Mouse (Mus musculus) skeletal muscle tissue, adult 2 months (tissue): ENCODE data around the gene BC030870.
"Not testable (repeated sequence)": the region's sequence is repeated elsewhere in the genome, so short reads cannot be mapped to it uniquely, and the experiment has no call there.

Experiments used
- DNase-seq: peaks from one replicate; pipeline ENCODE4 v3.0.0-alpha.2; 2012; ENCODE audit warnings: low read depth, low spot score

The BC030870 gene

DNA sequence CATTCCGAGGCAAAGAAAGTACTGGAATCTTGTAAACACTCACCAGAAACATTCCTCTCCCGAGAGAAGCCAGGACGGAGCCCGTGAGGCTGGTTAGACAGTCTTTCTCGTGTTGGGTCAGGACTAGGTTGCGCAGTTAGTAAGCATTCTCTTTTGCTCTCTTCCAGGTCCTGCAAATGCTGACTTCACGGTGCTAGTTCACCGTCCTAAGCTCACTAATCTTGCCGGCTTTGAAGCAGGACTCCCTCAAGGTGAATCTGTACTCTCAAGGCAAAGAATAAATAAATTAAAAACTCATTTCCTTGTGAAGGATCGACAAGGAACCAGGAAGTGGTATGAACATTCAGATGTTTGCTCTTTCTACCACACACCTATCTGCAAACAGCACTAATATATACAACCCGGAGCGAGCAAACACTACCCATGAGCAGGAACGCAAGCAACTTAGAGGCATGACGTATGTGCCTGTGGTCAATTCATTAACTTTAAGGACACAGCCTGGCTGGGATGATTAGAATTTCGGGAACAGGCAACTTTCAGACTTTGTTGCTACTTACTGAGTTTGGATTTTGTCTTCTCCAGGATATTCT, at the start of gene BC030870:
TSS of gene BC030870 (minus strand) at position 365 of the 590 bp plus-strand sequence.
- no peak for DNase-seq

DNA sequence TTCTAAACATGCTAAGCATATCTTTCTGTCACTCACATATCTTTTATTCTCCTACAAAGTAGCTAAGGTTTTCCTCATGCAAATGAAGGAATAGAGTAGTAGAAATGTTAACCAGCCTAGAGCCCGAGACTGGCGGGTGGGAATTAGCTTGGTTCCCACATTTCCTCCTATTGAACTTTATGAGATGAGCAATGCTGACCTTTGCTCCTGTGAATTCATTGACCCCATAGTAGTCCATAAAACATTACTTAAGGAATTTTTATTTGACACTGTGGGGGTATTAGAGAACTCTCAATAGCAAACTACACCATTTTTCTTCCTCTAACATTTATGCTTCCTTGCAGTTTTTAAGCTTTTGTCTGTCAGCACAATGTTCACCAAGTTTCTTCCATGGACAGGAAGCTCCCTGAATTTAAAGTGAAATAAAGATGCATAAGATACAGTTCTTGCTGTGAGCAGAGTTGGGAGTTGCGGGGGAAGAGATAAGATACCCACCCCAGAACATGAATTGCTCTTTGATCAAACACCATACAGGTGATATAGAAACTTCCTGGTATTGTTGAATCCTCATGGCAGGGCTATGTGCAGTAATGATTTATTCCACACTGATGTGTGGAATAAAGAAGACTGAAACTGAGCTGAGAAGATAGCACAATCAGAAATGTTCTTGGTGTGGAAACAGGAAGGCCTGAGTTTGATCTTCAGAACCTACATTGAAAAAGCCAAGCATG, 45.5 kb upstream of the BC030870 start:
- DNase-seq = no peak

DNA sequence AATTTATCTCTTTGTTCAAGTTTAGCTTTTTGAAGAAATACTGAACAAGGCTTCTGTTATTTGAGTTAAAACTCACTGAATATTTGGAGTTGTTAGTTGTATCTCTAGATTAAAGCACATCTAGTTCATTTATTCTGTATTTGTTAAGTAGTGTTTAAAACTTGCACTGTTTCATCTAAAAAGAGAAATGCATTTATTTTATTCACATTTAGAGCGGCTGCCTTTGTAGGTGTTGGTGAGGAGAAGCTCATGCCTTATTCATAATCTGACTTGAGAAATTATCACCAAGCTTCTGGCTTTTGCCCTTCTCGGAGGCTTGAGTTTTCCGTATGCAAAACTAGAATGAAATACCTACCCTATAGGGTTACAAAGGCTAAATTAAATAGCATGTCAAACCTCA, 39.8 kb upstream of the BC030870 start:
- no peak for DNase-seq

DNA sequence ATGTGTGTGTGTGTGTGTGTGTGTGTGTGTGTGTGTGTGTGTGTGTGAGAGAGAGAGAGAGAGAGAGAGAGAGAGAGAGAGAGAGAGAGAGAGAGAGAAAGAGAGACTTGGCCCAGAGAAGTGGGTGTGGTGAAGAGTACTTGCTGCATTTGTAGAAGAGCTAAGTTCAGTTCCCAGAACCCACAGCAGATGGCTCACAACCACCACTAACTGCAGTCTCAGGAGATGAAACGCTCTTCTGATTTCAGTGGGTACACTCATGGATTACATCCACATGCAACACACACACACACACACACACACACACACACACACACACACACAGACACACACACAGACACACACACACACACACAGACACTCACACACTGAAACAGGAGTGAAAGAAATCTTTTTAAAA, 31.3 kb upstream of the BC030870 start:
- not testable (repeated sequence) for DNase-seq

DNA sequence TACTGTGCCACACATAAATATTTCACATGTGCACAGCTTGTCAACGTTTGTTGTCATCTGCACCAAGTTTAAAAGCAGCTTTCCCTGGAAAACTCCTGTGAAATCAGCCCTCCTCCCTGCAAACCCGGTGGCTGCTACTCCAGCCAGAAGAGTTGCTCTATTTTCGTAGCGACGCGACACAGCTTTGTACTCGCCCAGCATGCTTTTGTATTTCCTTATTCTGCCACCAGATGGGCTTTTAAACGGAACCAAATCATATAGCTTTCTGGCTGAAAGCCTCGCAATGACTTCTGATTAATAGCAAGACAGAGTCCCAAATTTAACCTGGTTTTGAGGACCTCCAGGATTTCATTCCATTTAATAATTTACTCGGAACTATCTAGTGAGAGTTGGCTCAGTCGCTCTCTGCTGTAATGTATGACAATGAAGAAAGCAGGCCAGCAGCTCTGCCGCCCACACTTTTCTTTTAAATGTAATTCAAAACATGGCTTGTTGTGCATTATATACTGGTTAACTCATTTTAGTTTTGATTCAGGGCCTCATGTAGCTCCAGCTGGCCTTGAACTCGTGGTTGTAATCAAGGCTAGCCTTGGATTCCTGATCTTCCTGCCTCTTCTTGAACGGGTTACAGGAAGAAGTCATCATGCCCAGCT, 29.9 kb upstream of the BC030870 start:
- no peak for DNase-seq

DNA sequence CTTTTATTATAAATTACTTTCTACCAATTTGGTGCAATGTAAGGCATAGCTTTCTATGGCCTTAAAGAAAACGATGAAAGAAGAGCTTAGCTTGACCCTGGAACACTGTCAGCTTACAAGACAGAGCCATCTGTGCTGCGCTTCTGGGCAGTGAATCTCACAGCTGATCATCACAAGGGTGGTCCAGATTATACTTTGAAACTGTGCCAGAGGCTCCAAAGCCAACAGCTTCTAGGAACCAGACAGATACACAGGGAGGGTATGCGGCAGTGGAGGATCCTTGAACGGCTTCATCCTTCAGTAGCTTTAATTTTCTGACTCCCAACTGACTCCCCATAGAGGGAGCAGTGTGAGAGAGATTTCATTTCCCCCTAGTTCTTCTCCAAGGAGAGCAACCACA, 28.5 kb upstream of the BC030870 start:
- DNase-seq = no peak

DNA sequence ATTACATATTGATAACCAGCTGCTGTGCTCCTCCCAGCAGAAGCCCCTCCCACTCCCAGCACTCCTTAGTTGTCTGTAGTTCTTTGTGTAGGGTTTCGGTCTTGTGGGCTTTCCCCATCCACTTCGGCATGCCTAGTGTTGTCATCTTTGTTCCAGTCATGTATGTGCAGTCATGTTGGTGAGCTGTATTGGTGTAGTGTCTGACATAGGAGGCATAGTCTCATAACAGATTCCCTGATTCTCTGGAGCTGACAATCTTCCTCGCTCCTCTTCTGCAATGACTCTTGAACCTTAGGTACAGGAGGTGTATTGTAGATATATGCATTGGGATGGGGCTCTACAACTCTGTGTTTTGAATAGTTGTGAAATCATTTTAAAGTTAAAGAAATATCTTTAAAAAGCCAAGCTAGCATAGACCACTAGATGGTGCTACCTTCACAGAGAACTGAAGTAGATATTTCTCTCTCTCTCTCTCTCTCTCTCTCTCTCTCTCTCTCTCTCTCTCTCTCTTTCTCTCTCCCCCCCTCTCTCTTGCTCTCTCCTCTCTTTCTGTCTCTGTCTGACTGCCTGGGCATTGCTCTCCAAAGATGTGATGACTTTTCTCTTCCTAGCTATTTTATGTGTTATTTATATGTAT, 9.6 kb upstream of the BC030870 start:
- no peak for DNase-seq

DNA sequence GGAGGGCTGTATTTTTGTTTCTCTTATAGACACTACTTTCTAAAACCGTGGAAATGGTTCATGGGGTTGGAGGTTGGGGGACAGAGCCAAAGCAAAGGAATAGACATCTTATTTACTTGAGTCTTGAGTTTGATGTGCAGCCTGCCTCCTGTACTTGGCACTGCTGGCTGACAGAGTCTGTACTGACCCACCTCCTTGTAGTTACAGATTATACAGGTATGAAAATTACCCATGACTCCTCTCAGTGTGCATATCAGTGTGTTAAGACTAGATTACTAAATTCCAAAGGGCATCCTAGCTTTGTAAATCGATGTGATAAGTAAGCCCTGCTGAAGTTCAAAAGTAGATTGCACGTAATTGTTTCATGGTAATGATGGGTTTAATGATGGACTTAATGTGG, 2.9 kb downstream of the BC030870 start:
- DNase-seq = no peak

DNA sequence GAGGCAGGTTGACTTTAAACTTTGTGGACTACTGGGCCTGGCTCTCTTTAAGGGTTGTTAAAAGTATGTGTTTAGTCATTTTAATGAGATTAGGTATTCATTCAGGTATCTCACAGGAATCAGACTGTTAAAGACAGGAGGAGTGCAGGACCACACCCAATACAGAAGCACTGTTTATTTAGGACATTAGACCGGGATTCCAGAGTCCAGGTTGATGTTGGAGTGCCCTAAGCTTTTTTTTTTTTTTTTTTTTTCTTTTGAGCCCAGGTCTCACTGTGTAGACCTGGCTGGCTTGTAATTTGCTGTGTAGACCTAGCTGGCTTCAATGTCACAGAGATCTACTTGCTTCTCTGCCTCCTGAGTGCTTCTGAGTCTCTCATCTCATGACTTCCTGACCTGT, 3.3 kb downstream of the BC030870 start:
- no peak for DNase-seq

DNA sequence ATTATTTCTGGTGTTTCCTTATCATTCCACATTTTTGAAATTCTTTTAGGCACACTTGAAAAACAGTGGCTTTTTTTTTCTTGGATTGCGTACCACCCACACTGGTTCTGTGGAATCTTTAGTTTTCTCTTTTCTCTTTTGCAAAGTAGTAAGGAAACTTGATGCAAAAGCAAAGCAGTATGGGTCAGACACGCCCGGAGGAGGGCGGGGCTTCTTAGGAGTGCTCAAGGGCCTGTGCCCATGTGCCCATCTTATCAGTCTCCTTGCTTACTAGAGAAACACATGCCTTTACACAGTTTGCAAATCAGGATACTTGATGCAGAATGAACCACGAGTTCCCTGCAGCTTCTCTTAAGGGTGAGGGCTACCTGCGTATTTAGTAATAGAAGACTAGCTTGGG, 17.3 kb downstream of the BC030870 start:
- no peak for DNase-seq

DNA sequence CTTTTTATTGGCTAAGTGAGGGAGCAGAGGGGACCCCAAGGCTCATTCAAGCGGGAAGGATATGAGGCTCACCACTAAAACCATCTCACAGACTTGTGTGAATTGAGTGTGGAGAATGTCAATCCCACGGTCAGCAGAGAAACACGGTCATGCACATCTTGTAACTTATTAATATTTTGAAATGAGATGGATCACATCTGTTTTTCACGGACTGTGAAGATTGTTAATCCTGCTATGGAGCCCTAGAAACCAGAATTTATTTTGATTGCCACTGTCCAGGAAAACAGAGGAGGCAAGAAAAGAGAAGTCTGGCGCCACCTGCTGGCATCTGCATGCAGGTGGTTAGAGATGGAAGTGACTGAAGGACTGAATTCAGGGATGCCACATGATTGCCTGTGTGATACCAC, 19.1 kb downstream of the BC030870 start:
- peak; percentile 36 for DNase-seq

DNA sequence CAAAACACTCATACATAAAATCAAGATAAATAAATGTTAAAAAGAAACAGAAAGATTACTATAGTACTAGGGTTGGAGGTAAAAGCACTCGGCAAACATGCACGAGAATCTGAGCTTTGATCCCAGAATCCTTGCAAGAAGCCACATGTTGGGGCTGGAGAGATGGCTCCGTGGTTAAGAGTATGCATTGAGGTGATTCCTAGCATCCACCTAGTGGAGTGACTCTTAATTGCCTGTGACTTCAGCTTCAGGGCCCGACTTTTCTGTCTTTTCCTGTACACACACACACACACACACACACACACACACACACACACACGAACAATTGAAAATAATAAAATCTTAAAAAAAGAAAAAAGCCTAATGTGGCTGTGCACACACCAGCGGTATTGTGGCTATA, 20.4 kb downstream of the BC030870 start:
- no peak for DNase-seq

DNA sequence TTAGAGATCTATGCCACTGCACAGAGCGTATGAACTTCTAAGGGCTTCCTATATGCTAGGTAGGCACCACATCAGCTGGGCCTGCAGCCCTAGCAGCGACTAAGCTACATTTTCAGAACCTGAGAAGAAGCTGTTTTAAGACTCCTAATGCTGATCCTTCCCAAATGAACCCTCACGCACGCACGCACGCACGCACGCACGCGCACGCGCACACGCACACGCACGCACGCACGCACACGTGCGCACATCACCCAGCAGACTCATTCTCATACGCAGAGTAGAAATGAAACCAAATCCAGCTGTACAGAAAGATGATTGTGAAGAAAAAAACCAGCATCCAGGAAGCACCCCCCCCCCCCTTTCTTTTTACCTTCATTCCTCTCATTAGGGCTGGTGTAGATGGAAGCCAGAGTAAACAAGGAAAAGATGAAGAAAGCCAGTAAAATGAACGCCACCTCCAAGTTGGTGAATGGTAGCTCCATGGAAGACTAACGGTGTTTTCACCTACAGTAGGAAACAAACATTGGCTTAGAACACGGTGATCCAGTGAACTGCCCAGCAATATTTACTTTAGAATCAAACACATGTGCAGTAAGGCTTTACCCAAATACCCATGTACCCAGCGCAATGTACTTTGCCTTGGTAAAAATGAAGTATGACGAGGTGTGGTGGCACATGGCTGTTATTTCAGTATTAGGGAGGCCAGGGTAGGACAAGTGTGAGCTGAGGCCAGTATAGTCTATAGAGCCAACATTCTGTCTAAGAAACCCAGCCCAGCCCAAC, 21.2 kb downstream of the BC030870 start:
- DNase-seq = no peak

DNA sequence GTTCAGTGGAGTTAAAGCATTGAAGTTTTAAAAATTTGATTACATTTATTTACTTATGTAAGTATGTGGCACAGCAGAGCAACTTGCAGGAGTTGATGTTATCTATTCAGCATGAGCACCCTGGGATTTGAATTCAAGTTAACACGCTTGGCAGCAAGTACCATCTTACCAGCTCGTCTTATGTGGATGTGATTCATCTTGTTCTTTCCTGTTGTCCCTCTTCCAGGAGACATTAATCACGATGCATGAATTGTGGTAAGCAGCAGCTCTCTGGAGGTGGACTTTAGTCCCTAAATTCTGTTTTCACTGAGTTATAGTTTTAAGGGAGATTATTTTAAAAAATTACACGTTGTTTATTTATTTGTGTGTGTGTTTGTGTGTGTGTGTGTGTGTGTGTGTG, 25.3 kb downstream of the BC030870 start:
- no peak for DNase-seq

DNA sequence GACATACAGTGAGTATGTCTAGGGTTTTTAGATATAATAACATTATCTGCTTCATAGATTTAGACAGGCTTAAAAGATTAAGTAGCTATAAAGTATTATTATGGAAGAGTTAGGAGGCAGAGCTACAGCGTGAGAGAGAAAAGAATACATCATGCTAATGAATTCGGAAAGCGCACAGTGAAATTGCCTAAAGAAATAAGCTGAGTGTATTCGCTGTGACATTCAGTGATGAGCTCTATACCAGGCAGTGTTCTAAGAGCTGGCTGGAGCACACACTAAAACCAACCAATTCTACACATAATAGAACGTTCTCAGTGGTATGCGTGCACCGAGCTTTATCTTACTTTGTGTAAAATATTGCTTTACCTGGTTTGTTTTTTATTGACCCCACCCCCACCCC, 25.7 kb downstream of the BC030870 start:
- no peak for DNase-seq

DNA sequence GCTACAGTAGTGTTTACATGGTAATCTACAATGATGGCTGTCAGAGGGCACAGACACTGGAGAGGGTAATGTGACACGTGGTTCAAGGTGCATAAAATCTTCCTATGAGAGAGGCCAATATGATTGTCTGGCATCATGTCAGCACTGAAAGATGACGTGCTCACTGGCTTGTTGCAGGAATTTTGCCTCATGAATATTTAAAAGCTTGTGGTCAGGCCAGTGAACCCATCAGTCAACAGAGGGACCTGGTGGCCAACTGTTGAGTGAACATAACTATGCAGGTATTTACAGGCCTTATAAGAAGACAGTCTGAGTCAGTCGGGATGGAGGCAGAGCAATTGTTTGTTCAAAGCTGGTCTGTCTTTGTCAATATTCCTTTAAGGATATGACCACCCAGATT, 29.6 kb downstream of the BC030870 start:
- no peak for DNase-seq

DNA sequence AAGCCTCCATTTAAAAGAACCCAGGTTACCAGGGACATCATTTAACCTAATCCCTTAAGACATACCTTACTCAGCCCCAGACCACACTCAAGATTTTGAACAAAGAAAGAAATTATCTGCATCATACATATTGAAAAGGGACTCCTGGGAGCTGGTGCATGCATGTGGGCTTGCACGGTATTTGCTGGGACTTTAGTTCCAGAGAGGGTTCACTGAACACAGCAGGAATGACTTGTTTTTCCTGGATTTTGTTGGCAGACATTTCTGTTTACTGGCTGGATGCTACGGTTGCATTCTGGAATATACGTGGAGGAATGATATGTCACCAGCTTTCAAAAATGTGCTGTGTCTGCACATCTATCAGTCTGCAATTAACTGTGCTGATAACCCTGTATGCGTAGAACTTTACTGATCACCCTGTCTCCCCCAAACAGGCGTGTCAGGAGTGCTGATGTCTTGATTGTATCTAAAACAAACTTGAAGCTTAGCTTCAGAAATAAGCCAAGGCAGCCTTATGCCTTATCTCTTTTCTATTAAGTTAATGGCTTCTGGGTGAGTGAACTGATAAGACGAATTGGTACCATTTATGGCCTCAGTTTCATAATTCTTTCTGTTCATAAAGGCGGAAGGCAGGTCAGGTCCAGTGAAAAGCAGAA, 31.5 kb downstream of the BC030870 start:
- DNase-seq = no peak

DNA sequence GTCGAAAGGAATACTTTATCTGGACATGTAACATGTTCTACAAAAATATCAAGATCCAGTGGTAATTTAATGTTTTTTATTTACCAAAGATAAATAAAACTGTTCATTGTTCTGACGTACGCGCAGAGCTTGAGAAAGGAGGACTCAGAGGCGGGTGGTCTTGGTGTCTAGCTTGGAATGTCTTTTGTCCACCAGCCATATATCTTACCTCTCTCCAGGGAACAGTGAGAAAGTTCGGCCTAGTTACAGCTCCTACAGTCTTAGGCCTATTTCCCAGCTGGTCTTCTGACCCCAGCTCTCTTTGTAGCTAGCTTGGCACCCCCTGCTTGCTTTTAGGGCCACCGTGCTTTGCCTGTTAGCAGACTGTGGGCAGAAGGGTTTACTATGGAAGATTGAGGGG, 39.6 kb downstream of the BC030870 start:
- DNase-seq = no peak

DNA sequence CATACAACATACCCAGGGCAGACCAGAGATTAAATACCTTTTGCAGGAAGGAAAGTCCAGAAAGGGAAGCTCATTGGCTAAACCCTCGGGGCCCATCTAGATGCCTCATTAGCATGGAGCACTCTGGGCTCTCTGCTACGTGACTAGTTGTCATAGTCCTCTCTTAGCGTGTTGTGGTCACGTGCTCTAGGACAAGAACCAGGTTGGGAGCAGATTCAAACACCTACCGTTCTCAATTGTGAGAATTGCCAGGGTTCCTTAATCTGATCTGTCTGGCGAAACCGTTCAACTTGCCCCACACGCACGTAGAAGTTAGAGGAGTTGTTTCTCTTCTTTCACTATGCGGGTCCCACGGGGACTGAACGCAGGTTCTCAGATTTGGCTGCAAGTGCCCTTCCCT, 41.2 kb downstream of the BC030870 start:
- no peak for DNase-seq

DNA sequence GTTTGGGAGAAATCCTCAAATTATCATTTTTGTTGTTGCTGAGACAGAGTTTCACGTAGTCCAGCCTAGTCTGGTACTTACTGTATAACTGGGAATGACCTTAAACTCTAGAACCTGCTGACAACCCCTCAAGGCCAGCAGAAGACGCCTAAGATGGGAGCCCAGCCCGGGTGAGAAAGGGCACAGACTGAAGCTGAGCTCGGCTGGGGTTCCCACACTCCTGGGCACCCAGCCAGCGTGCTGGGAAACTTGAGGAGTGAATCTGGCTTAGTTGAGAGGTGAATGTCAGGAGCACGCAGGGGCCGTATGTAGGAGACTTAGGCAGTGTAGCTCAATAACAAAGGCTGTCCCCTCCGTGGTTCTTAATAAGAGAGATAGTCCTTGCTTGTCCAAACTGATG, 41.7 kb downstream of the BC030870 start:
- DNase-seq = peak; percentile 44

DNA sequence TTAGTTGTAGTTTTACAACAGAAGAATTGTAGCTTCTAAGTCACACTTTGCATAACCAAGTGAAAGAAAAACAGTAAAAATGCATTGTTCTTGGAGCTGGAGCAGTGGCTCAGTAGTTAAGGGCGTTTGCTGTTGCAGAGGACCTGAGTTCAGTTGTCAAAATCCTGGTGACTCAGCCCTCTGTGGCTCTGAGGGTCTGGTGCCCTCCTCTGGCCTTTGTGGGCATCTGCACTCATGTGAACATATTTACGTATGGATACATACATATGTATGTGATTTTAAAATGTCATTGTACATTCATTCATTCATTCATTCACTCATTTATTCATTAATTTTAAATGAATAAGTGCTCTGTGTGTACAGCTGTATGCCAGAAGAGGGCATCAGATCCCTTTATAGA, 43.7 kb downstream of the BC030870 start:
- DNase-seq = no peak
